Mouse (Mus musculus) lung, embryonic 16.5 days (tissue): ENCODE measurements around the gene Atp1a1. TPM values are rescaled to one million over a fixed set of nuclear protein-coding genes. Genes with fewer than 3 reads are reported as not detected.

Experiments
- ATAC-seq: fragments of 200-750 bp; cut with Nextera tagmentation; 2 replicates; pipeline ENCODE4 v1.8.0; 2017; ENCODE audit warnings: low read depth, mild to moderate bottlenecking, moderate library complexity
- H3K27ac ChIP-seq: fragments of 300-500 bp; sonication (generic); 2 replicates; pipeline ENCODE4 v1.5.1; 2014; ENCODE audit warnings: mild to moderate bottlenecking, control low read depth, low read length
- H3K27me3 ChIP-seq: fragments of 300-500 bp; sonication (generic); 2 replicates; pipeline ENCODE4 v1.6.1; 2014; ENCODE audit warnings: low read depth, low read length, mixed read lengths; ENCODE audit not compliant: control insufficient read depth, insufficient read depth
- H3K36me3 ChIP-seq: fragments of 300-500 bp; sonication (generic); 2 replicates; pipeline ENCODE4 v1.6.1; 2014; ENCODE audit warnings: low read length; ENCODE audit not compliant: control insufficient read depth, insufficient read depth
- H3K4me1 ChIP-seq: fragments of 300-500 bp; sonication (generic); replicated peaks from 2 replicates; pipeline ENCODE4 v1.6.1; 2014; ENCODE audit warnings: low read length, mixed read lengths; ENCODE audit not compliant: control insufficient read depth, insufficient read depth
- H3K4me2 ChIP-seq: fragments of 300-500 bp; sonication (generic); 2 replicates; pipeline ENCODE4 v1.6.1; 2014; ENCODE audit warnings: low read depth, low read length, control low read depth
- H3K4me3 ChIP-seq: fragments of 300-500 bp; sonication (generic); 2 replicates; pipeline ENCODE4 v1.5.1; 2014; ENCODE audit warnings: mild to moderate bottlenecking, low read length, control low read depth
- H3K9ac ChIP-seq: fragments of 300-500 bp; sonication (generic); 2 replicates; pipeline ENCODE4 v1.6.1; 2014; ENCODE audit warnings: low read length, control low read depth
- H3K9me3 ChIP-seq: fragments of 300-500 bp; sonication (generic); 2 replicates; pipeline ENCODE4 v1.6.1; 2016; ENCODE audit warnings: low read length; ENCODE audit not compliant: control insufficient read depth
- WGBS: fragments of 180-500 bp; shearing (Covaris S2); extraction: QIAGEN DNeasy Blood & Tissue Kit; methylation state at CpG from one replicate; pipeline ENCODE4 v1.1.7; 2014; 5-methylcytosine and 5-hydroxymethylcytosine counted together
- polyA plus RNA-seq: library from polyadenylated mRNA; unstranded; fragments of >200 nt; fragmentation: Nextera tagmentation; extraction: Ambion mirVana; gene quantifications from 2 replicates; pipeline ENCODE4 v1.2.1, GENCODE M21; 2015

Gene Atp1a1
- polyA plus RNA-seq, 1 experiment from 2014 or later: 118 TPM

- no peak overlapping the region for H3K9ac ChIP-seq
- 0 out of 2 replicates have a peak overlapping the region, but pooled peaks have one; percentile 21 for H3K4me2 ChIP-seq
- H3K9me3 ChIP-seq: no peaks in the 10 kb centered on the region
- H3K4me3 ChIP-seq: no peak overlapping the region
- 47% methylated on average over 26 of the region's 26 CpGs for WGBS
- H3K36me3 ChIP-seq: no peaks in the 10 kb centered on the region
- ATAC-seq: peak; percentile 49
- peaks cover 12% of the 10 kb centered on the region for H3K4me1 ChIP-seq
- peak overlapping the region; percentile 14; the same call in 1 of the 2 replicates for H3K27ac ChIP-seq
- no peaks in the 10 kb centered on the region for H3K27me3 ChIP-seq
Observed at GRCm38 (mm10) chr3:101551457-101552230, 52.8 kb downstream of the Atp1a1 start.

GRCm38 (mm10) chr3:101549749-101550148 is 54.7 kb downstream of the Atp1a1 start:
- Histone ChIP-seq H3K27ac (no peak overlapping the region), H3K4me1 (peaks cover 12% of the 10 kb centered on the region), H3K9ac (no peak overlapping the region), H3K9me3 (no peaks in the 10 kb centered on the region), H3K4me3 (no peak overlapping the region), H3K27me3 (no peaks in the 10 kb centered on the region), H3K4me2 (no peak overlapping the region), H3K36me3 (no peaks in the 10 kb centered on the region)
- no peak for ATAC-seq
- WGBS: 74% methylated on average over 5 of the region's 5 CpGs

GRCm38 (mm10) chr3:101544116-101544515 is 60.4 kb downstream of the Atp1a1 start:
- Histone ChIP-seq H3K9me3 (no peaks in the 10 kb centered on the region), H3K36me3 (no peaks in the 10 kb centered on the region), H3K4me3 (no peak overlapping the region), H3K27me3 (no peaks in the 10 kb centered on the region), H3K4me2 (no peak overlapping the region), H3K4me1 (peaks cover 4% of the 10 kb centered on the region), H3K9ac (no peak overlapping the region), H3K27ac (no peak overlapping the region)
- ATAC-seq: peak; percentile 52; the same call in 1 of the 2 replicates
- WGBS: 5% methylated on average over 7 of the region's 7 CpGs

- WGBS: 71% methylated on average over 6 of the region's 6 CpGs
- Histone ChIP-seq H3K9ac (no peak overlapping the region), H3K9me3 (no peaks in the 10 kb centered on the region), H3K4me1 (peaks cover 4% of the 10 kb centered on the region), H3K27me3 (no peaks in the 10 kb centered on the region), H3K4me2 (no peak overlapping the region), H3K36me3 (no peaks in the 10 kb centered on the region), H3K27ac (no peak overlapping the region), H3K4me3 (no peak overlapping the region)
- no peak for ATAC-seq
Observed at GRCm38 (mm10) chr3:101541571-101541970, 62.9 kb downstream of the Atp1a1 start.

GRCm38 (mm10) chr3:101540568-101540967 is 63.9 kb downstream of the Atp1a1 start:
- ATAC-seq: no peak
- no peak overlapping the region for H3K9ac ChIP-seq
- 79% methylated on average over 4 of the region's 4 CpGs for WGBS
- no peak overlapping the region for H3K27ac ChIP-seq
- no peaks in the 10 kb centered on the region for H3K36me3 ChIP-seq
- no peaks in the 10 kb centered on the region for H3K27me3 ChIP-seq
- no peak overlapping the region for H3K4me3 ChIP-seq
- peaks cover 4% of the 10 kb centered on the region for H3K4me1 ChIP-seq
- no peak overlapping the region for H3K4me2 ChIP-seq
- H3K9me3 ChIP-seq: no peaks in the 10 kb centered on the region

- Histone ChIP-seq H3K27me3 (no peaks in the 10 kb centered on the region), H3K9me3 (no peaks in the 10 kb centered on the region), H3K27ac (no peak overlapping the region), H3K4me3 (no peak overlapping the region), H3K4me2 (no peak overlapping the region), H3K9ac (no peak overlapping the region), H3K4me1 (no peaks in the 10 kb centered on the region; the same call in 1 of the 2 replicates), H3K36me3 (no peaks in the 10 kb centered on the region)
- 77% methylated on average over 7 of the region's 7 CpGs for WGBS
- ATAC-seq: no peak
Observed at GRCm38 (mm10) chr3:101536322-101536721, 68.2 kb downstream of the Atp1a1 start.

- Histone ChIP-seq H3K27me3 (no peaks in the 10 kb centered on the region), H3K27ac (no peak overlapping the region), H3K4me2 (no peak overlapping the region), H3K9me3 (no peaks in the 10 kb centered on the region), H3K36me3 (no peaks in the 10 kb centered on the region), H3K4me3 (no peak overlapping the region), H3K4me1 (peaks cover 2% of the 10 kb centered on the region), H3K9ac (no peak overlapping the region)
- WGBS: 73% methylated on average over 9 of the region's 9 CpGs
- ATAC-seq: no peak
Observed at GRCm38 (mm10) chr3:101534311-101534710, 70.2 kb downstream of the Atp1a1 start.

- 77% methylated on average over 2 of the region's 2 CpGs for WGBS
- ATAC-seq: no peak
- H3K27me3 ChIP-seq: no peaks in the 10 kb centered on the region
Observed at GRCm38 (mm10) chr3:101533373-101533772, 71.1 kb downstream of the Atp1a1 start.

GRCm38 (mm10) chr3:101530928-101531327 is 73.6 kb downstream of the Atp1a1 start:
- ATAC-seq: no peak
- no peaks in the 10 kb centered on the region for H3K27me3 ChIP-seq
- no peak overlapping the region for H3K27ac ChIP-seq
- WGBS: 29% methylated on average over 10 of the region's 10 CpGs
- H3K4me2 ChIP-seq: no peak overlapping the region
- no peaks in the 10 kb centered on the region for H3K9me3 ChIP-seq
- H3K4me1 ChIP-seq: peaks cover 12% of the 10 kb centered on the region
- H3K4me3 ChIP-seq: no peak overlapping the region
- H3K36me3 ChIP-seq: no peaks in the 10 kb centered on the region
- no peak overlapping the region for H3K9ac ChIP-seq

More at GRCm38 (mm10) chr3:101533373-101533772, 71.1 kb downstream of the Atp1a1 start:
- Histone ChIP-seq H3K9me3 (no peaks in the 10 kb centered on the region), H3K4me1 (peaks cover 11% of the 10 kb centered on the region), H3K4me3 (no peak overlapping the region), H3K4me2 (no peak overlapping the region), H3K9ac (no peak overlapping the region), H3K27ac (no peak overlapping the region), H3K36me3 (no peaks in the 10 kb centered on the region)
